Comparison of ENCODE assay signal across 10 mouse cellular contexts in genomic region chr4:125486616-125487015, GRCm38 (mm10). TPM values are rescaled to one million over a fixed set of nuclear protein-coding genes. Genes with fewer than 3 reads are reported as not detected.
A peak's percentile ranks its signal among the peaks of the same experiment; 100 is the strongest.
DNase-seq lines count a peak whose midpoint lies in the region; ATAC-seq and TF ChIP-seq lines count a peak whose summit lies in the region.
"Had no signal": no experiment of that assay in that cellular context is flagged by ENCODE, and none has a peak within 500 bp of the region (broad histone marks: within the 10 kb centered on the region; RNA-seq: fewer than 3 reads in every experiment).

No protein-coding gene starts in this region.

- peaks cover 14% of the 10 kb centered on the region for H3K27me3 ChIP-seq in ES-Bruce4 (ENCODE audit: control insufficient read depth, insufficient read depth, low read length, poor library complexity, severe bottlenecking)
- peaks cover 75% of the 10 kb centered on the region for H3K27me3 ChIP-seq in embryonic facial prominence, embryonic 11.5 days (ENCODE audit: control insufficient read depth, insufficient read depth, low read length)
- peaks cover 100% of the 10 kb centered on the region for H3K27me3 ChIP-seq in midbrain, embryonic 10.5 days (ENCODE audit: low read depth, poor library complexity, severe bottlenecking)

- no peak overlapping the region for H3K4me2 ChIP-seq in embryonic facial prominence, embryonic 11.5 days (ENCODE audit: low read depth, low read length)
- H3K4me2 ChIP-seq: liver, embryonic 15.5 days had no signal

- 2% methylated on average over 13 of the region's 13 CpGs for WGBS in embryonic facial prominence, embryonic 11.5 days
- whole genome bisulfite sequencing in midbrain, embryonic 10.5 days = 3% methylated on average over 13 of the region's 13 CpGs

- TF ChIP-seq CTCF in ES-Bruce4 (IDR thresholded peaks at IDR 0.05; ENCODE audit: low read depth, low read length) = peak; percentile 40

- no peak for DNase-seq in frontal cortex, postnatal 25 days (ENCODE audit: low spot score in 2 of 2)
- DNase-seq in embryonic facial prominence, embryonic 11.5 days (ENCODE audit: low spot score) = peak; percentile 60
- peak; percentile 35 for DNase-seq in midbrain, embryonic 10.5 days (ENCODE audit: low spot score)
- DNase-seq in adipocyte (ENCODE audit: low spot score) = no peak
- DNase-seq in lung, adult 18-20 months = no peak
- DNase-seq: kidney, postnatal 10 days had no signal

- TF ChIP-seq EP300 in ES-Bruce4 (IDR thresholded peaks at IDR 0.05; ENCODE audit: insufficient read depth, low read depth, low read length) = no peak

- H3K9ac ChIP-seq in ES-Bruce4 (ENCODE audit: low read depth, poor library complexity, severe bottlenecking) = no peak overlapping the region
- no peak overlapping the region for H3K9ac ChIP-seq in embryonic facial prominence, embryonic 11.5 days (replicated peaks; ENCODE audit: low read length)
- H3K9ac ChIP-seq: liver, embryonic 15.5 days had no signal

- TF ChIP-seq POLR2A in ES-Bruce4 (IDR thresholded peaks at IDR 0.05; ENCODE audit: insufficient read depth, low read length) = no peak

- H3K9me3 ChIP-seq in ES-Bruce4 (replicated peaks; ENCODE audit: control insufficient read depth, insufficient read depth, low read length, poor library complexity, severe bottlenecking) = no peaks in the 10 kb centered on the region
- H3K9me3 ChIP-seq in embryonic facial prominence, embryonic 11.5 days (replicated peaks; ENCODE audit: control insufficient read depth, low read length) = no peaks in the 10 kb centered on the region
- no peaks in the 10 kb centered on the region for H3K9me3 ChIP-seq in midbrain, embryonic 10.5 days (replicated peaks)
- H3K9me3 ChIP-seq: liver, embryonic 15.5 days had no signal

- no peak overlapping the region for H3K27ac ChIP-seq in ES-Bruce4 (ENCODE audit: insufficient read depth, low read length)
- no peak overlapping the region for H3K27ac ChIP-seq in embryonic facial prominence, embryonic 11.5 days (replicated peaks; ENCODE audit: low read depth, low read length)
- peak overlapping the region; percentile 17 for H3K27ac ChIP-seq in midbrain, embryonic 10.5 days (replicated peaks)
- H3K27ac ChIP-seq: liver, embryonic 15.5 days had no signal

- H3K4me1 ChIP-seq in ES-Bruce4 (ENCODE audit: control insufficient read depth, insufficient read depth, low read length) = peaks cover 12% of the 10 kb centered on the region
- H3K4me1 ChIP-seq in embryonic facial prominence, embryonic 11.5 days (ENCODE audit: control insufficient read depth, insufficient read depth, low read length) = peaks cover 12% of the 10 kb centered on the region
- peaks cover 90% of the 10 kb centered on the region for H3K4me1 ChIP-seq in midbrain, embryonic 10.5 days
- H3K4me1 ChIP-seq: liver, embryonic 15.5 days had no signal

- no peak overlapping the region for H3K4me3 ChIP-seq in ES-Bruce4 (ENCODE audit: low read depth, low read length)
- no peak overlapping the region for H3K4me3 ChIP-seq in embryonic facial prominence, embryonic 11.5 days (ENCODE audit: low read depth, low read length)
- H3K4me3 ChIP-seq in midbrain, embryonic 10.5 days = peak overlapping the region; percentile 23
- H3K4me3 ChIP-seq: liver, embryonic 15.5 days had no signal

- no peaks in the 10 kb centered on the region for H3K36me3 ChIP-seq in ES-Bruce4 (ENCODE audit: control insufficient read depth, insufficient read depth, low read length, poor library complexity, severe bottlenecking)
- H3K36me3 ChIP-seq in embryonic facial prominence, embryonic 11.5 days (replicated peaks; ENCODE audit: control insufficient read depth, insufficient read depth, low read depth, low read length) = no peaks in the 10 kb centered on the region
- H3K36me3 ChIP-seq in midbrain, embryonic 10.5 days = no peaks in the 10 kb centered on the region
- H3K36me3 ChIP-seq: liver, embryonic 15.5 days had no signal

- ATAC-seq in frontal cortex, adult (ENCODE audit: low TSS enrichment) = 0 out of 2 replicates have a peak, but pooled peaks have one; percentile 18
- ATAC-seq in embryonic facial prominence, embryonic 11.5 days (replicated peaks; ENCODE audit: insufficient number of reproducible peaks, low FRiP score, low TSS enrichment, low read depth) = 0 out of 2 replicates have a peak, but pooled peaks have one; percentile 14
- ATAC-seq in activated CD4-positive, CD25-positive, alpha-beta regulatory T cell, adult 4 months = no peak

RNA-seq across cellular contexts. Expression of gene Grik3, which starts 3.9 kb away (rescaled TPM):
- polyA plus RNA-seq in ES-Bruce4 (2011; ENCODE audit: insufficient read depth, insufficient read length, low read depth, missing spikeins) = 10.3 and 12.5 TPM in 2 replicates
- polyA plus RNA-seq in embryonic facial prominence, embryonic 11.5 days (2014; fragmentation: Nextera tagmentation; extraction: Ambion mirVana) = 0.15 and 0.45 TPM in 2 replicates
- polyA plus RNA-seq in midbrain, embryonic 10.5 days (2016; fragmentation: Nextera tagmentation; extraction: Ambion mirVana) = 0.31 and 0.34 TPM in 2 replicates
- polyA plus RNA-seq in activated CD4-positive, CD25-positive, alpha-beta regulatory T cell, adult 4 months (2017; shearing (Covaris generic)) = not detected
- polyA plus RNA-seq: liver, embryonic 15.5 days had no signal

Comparison
In these comparisons a context has a peak if more than half of its experiments do, and no peak if none do; other contexts are left out.
1. DNase-seq: peak in embryonic facial prominence, embryonic 11.5 days (single experiment) and midbrain, embryonic 10.5 days (single experiment); none in frontal cortex, postnatal 25 days (0 of 2), adipocyte (single experiment) and lung, adult 18-20 months (0 of 2).